Mouse (Mus musculus) adrenal gland, postnatal 10 days (tissue): ENCODE measurements around the gene Cars2. TPM values are rescaled to one million over a fixed set of nuclear protein-coding genes. Genes with fewer than 3 reads are reported as not detected.
"Not testable (repeated sequence)": the region's sequence is repeated elsewhere in the genome, so short reads cannot be mapped to it uniquely, and the experiment has no call there.

ENCODE experiments used
- DNase-seq: peaks from one replicate; pipeline ENCODE4 v3.0.0; 2021; ENCODE audit warnings: mixed read lengths
- long read RNA-seq, 2 experiments: library from polyadenylated mRNA; stranded (forward); transcript quantifications; one replicate each; pipeline ENCODE4 v2.0.0; 2021
- total RNA-seq, 2 experiments: library from RNA; stranded (reverse); gene quantifications; 2 replicates each; pipeline ENCODE4 v1.2.3; 2021

The Cars2 gene
- total RNA-seq, result 10 to 100 TPM; 38.4 to 39.3 TPM
- long read RNA-seq, experiment 1, transcript Cars2-201 (15 exons, 1,902 nt), result major isoform, 6 of 90 reads
- long read RNA-seq, experiment 1, partial matches to known transcripts, result 21 of 90 reads
- long read RNA-seq, experiment 1, other reads (novel, unspliced or antisense), result 62 of 90 reads
- long read RNA-seq, experiment 2, transcript Cars2-201 (15 exons, 1,902 nt), result major isoform, 6 of 33 reads
- long read RNA-seq, experiment 2, partial matches to known transcripts, result 4 of 33 reads
- long read RNA-seq, experiment 2, other reads (novel, unspliced or antisense), result 22 of 33 reads

DNA sequence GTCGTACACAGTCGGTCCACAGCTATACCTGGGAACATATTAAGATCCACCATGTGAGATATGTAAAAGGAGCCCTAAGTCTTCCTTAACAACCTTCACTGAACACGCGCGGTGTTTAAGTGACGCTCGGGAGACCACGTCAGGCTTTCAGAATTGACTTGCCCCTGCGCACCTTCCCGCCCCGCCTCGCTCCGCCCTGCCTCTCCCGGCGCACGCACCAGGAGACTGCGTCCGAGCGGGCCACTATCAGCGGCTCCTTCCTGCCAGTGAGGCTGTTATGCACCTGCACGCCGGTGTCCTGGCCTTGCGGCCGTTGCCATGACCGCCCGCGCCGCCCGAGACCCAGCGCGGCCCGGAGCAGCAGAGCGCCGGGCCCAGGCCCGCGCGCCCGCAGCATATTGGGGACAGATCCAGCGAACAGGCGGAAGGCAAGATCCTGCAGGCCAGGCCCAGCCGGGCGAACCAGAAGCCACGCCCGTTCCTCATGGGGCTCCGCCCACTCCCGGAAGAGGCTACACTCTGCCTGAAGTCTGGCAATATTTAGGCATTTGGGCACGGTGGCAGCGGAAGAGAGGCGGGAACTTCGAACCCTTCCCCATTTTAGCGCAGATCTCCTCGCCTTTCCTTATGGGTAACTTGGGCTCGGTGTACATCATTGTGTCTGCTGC is at the start of gene Cars2:
TSS of gene Cars2 (minus strand) at position 503 of the 668 bp plus-strand sequence.
- DNase-seq, result peak; percentile 96

DNA sequence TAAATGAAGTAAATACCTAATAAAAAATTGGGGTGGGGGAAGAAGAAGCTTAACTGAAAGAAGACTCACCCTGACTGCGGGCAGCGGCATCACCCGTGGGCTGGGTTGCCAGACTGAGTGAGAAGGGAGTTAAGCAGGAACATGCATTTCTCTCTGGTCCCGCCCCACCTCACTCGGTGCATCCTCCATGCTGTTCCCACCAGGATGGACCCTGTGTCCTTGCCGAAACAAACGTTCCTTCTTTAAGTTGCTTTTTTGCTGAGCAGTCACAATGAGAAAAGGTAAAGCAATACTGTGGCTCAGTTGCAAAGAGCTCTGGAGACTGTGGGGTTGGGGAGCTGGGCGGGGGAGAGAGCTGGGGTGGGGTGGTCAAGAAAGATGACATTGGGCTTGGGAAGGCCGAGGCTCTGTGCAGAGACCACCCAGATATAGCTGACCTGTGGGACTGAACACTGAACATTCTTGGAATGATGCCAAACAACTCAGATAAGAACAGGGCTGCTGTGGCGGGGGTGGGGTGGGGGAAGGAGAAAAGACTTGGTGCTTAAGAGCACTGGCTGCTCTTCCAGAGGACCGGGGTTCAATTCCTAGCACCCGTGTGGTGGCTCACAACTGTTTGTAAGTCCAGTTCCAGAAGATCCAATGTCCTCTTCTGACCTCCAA is 42.8 kb upstream of the Cars2 start:
- no peak for DNase-seq

DNA sequence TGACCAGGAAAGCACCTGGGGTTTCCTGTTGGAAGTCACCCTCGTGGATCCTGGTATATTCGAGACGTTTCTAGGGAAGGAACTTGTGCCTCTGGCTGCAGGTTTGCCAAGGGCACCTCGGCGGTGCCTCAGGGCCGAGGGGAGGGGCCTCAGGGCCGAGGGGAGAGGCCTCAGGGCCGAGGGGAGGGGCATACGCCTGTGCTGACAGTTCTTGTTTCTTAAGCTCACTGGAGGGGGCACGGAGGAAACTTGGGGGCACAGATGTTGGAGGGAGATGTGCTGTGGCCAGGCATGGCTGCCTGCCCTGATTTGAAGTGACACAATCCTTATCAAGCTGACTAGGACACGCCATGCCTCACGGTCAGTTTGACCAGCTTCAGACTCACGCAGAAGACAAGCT is 41.7 kb upstream of the Cars2 start:
- peak; percentile 66 for DNase-seq

DNA sequence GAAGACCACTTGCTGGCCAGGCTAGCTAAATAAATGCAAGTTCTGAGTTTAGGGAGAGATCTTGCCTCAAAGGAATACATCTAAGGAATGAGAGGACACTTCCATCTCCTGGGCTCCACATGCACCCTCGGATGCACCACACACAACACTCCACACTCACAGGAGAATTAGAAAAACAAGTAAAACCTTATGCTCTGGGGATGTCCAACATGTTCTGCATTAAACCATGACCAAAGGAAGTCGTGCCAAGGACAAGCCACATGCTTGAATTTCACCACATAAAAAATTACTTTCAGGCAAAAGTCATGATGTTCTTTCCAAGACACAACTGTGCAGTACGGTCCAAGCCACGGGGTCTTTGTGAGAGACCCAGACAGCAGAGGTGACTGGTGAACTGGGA is 41.3 kb upstream of the Cars2 start:
- no peak for DNase-seq

DNA sequence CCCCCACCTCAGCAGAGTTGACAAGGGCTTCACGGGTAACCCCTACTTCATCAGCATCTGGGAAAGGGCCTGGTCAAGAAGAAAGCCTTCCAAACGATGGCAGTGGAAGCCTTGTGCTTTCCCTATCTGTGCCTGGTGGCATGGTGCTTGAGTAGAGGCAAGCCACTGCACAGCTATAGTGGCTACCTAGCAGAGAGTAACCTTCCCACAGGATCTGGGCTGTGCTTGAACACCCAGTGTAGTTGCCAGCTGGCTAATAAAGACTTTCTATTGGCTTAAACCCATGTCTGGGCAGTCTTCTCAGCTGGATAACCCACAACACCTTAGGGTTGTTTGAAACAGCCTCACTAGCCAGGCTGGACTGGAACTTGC is 35.8 kb upstream of the Cars2 start:
- DNase-seq, result no peak

DNA sequence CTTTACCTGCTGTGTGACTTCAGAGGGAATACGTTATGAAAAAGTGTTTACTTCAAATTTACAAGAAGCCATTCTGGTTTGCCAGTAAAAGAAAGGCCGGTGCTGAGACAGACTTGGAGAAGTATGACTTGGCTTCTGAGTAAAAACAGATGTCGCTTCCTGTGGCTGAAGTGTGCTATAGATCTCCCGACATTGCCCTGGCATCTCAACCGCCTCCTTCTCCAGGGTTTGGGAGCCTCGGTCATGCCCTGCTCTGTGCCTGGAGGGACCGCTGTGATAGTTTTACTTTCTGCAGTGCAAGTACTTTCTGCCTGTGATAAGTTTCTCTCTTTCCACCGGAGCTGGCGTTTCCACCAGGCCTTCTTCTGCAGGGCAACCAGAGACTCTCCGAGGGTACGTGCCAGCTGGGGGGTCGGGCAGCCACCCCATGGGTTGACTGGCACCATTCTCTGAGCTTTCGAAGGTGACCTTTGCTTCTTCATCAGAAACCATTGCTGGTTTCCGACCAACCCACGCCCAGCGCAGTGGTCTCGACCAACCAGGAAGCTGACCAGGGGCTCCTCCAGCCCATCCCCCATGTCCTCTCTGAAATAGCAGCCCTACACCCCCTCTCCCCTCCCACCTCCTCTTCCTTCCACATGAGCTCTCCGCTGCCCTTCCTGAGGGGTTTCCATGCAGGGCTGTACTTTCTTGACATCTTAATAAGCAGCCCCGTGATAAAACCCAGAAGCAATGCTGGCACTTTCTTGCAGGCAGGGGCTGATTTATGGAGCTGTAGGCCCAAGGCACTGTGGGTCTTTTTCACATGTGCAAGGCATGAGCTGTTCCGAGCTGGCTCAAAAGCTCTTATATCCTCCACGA is 35.2 kb upstream of the Cars2 start:
- DNase-seq, result no peak

DNA sequence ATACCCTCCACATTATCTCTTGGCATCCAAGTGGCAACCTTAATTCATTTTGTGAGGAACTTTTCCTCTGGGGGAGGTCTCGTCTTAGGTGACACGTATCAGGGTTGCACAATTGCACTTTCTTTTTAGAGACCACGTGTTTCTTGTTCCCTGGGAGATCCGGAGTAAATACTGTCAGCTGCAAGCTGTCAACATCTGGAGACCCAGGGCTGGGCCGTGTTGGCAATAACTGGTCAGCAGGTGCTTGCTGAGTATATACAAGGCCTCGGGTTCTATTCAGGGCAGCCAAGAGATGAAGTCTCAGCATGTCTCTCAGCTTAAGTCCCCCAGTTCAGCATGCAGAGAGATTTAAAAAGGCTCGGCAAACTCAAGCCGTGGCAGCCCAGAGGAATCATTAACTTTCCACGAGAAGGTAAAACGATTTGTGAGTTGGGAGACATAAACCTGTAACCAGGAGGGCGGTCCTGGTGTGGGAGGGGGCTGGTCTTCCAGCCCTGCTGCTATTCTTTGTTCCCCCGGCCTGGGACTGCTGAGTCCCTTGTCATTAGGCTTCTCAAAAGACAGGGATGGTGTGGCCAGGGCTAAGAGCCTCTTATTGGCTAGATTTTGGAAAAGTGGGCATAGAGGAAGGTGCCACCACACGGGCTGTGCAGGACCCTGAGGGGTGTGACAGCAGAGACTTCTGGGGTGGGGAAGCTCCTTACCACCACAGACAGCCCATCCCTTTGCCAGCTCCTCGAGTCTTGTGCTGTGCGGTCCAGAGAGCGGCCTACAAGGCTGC is 25.2 kb upstream of the Cars2 start:
- no peak for DNase-seq

DNA sequence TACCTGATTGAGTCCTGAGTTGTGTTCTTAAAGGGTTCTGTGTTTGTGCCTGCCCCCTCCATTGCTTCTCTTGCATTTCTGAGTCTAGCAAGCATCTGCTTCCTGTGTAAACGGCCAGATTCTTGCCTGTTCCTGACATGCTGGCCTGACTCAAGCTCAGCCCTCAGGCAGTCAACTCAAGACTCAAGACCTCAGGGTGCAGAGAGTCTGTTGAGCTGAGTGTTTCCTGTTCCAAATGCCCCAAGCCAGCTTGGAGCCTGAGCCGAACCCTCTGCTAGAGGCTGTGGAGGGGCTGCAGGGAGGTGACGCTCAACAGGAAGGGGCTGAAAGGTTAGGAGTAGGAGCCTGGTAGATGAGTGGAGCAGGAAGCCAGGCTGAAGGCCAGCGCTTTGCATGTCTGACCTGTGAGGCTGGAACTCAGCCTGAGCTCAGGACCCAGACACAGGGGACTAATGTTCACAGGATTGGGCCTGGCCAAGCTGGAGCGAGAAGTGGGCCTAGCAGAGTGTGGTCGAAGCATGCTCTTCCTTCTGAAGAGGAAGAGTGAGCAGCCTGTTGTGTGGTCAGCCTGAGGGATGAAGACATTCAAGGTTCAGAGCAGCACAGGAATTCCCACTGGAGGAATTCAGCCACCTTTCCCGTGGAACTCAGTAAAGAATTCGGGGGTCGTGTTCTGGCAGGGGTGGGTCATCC is 24.5 kb upstream of the Cars2 start:
- DNase-seq, result no peak

DNA sequence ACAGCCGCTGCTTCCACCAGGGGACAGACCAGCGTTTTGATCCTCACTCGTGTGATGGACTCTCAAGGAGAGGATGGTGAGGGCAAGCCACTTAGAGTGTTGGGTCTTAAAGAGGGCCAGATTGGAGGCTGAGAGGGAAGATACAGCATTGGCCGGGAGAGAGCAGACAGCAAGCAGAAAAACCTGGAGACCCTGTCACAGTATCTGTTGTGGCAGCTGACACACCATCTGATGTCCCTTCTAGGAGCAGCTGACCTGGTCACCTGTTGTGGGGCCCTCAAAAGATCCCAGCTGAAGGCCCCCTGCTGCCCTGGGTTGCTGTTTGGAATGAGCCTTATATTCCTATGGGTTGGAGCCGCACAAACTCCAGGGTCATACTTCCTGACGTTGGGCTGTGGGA is 21.8 kb upstream of the Cars2 start:
- DNase-seq, result no peak

DNA sequence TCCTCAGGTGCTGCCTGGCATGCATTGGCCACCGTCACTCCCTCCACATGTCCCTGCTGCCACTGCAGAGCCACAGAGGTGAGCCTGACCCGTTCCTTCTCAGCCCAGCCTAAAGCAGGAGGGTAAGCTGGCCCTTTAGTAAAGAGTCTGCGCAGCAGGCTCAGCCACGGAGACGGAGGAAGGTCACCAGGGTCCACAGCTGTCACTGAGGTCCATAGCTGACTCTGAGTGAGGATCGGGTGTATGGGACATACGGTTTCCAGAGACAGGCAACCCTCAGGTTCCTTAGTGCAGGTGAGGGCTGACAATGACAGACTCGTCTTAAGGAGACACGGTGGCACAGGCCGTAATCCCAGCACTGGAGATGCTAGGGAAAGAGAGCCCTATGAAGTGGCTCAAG is 21.4 kb upstream of the Cars2 start:
- no peak for DNase-seq

DNA sequence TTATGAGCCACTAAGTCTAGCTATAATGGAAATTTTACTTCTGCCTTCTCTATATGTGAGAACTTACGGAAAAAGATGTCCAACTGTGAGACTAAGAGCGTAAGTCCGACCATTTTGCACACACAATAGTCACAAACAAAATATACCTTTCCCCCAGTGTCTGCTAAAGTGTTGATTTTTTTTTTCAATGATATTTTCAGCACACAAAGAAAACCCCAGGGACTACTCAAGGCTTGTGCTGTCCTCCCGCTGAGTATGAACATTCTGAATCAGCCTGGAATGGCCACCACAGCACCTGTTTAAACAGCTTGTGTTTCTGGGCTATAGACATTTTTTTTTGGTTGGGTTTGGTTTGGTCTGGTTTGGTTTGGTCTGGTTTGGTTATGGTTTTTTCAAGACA is 20.2 kb upstream of the Cars2 start:
- no peak for DNase-seq

DNA sequence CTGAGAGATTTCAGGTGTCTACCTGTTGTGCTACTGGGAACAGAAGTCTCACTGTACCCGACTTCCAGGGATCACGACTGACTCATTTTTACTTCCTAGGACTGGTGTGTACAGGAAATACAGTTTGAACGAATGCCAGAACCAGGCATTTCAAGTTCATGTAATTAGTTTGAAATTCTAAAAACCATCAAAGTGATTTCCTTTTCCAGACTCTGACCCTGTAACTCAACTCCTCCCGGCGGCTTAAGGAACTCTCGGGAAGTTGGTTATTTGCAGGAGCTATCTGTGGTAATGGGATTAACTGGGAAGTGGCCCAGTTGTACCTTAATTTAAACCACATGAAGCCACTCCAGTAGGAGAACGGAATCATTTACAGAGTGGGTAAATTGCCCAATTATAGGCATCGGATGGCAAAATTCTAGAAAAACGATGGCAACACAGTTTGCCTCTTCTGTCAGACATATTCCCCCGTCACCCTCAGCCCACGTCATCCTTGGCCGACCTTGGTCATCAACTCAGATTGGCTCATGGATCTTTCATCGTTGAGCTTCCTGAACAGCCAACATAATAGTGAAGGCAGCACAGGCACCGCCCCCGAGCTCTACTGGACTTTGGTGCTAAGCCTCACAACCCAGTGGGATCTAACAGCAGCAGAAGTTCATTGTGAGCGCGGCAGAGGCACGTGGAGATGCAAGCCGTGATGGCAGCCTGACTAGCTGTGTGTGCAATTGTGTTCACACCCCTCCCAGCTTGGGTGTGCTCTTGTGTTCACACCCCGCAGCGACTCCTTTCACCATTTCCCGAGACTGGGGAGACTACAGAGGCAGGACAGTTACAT is 18.9 kb upstream of the Cars2 start:
- DNase-seq, result peak; percentile 29

DNA sequence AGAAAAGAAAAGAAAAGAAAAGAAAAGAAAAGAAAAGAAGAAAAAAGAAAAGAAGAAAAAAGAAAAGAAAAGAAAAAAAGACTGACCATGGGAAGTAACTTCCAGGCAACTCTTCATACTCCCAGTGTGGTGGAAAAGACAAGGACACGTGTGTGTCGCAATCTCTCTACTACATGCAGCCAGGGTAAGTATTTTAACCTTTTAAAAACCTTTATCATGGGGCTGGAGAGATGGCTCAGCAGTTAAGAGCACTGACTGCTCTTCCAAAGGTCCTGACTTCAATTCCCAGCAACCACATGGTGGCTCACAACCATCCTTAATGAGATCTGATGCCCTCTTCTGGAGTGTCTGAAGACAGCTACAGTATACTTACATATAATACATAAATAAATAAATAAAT is 17.6 kb upstream of the Cars2 start:
- not testable (repeated sequence) for DNase-seq

DNA sequence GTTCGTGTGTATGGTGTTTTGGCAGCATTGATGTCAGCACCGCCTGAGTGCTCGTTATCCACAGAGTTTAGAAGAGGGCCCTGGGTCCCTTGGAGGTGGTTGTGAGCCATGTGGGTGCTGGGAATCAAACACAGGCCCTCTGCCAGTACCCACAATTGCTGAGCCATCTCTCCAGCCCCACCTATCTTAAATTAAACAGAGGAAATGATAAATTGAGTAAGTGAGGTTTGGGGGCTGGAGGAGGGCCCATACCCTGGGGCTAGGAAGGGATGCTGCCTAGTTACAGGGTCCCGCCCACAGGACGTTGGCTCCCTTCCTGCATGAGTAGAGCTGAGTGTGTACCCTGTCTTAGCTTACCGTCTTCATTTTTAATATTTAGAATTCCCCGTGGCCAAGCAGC is 14.1 kb upstream of the Cars2 start:
- DNase-seq, result no peak

DNA sequence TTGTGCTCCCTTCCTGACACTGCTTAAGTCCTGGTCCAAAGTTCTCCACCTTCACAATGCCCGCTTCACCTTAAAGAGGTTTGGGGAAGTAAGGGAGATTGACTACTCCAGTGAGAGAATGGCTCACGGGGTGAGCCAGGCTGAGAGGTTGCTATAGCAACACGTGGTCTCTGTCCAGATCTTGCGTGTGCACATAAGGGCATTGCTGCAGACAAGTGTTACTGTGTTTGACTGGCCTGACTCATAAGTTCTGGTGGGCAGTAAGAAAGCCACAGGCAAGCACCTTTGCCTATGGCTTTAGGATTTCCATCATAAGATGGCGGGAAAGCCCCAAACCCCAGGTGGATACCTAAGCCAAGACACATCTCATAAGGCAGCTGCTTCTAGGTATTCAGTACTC is 13.7 kb upstream of the Cars2 start:
- no peak for DNase-seq

DNA sequence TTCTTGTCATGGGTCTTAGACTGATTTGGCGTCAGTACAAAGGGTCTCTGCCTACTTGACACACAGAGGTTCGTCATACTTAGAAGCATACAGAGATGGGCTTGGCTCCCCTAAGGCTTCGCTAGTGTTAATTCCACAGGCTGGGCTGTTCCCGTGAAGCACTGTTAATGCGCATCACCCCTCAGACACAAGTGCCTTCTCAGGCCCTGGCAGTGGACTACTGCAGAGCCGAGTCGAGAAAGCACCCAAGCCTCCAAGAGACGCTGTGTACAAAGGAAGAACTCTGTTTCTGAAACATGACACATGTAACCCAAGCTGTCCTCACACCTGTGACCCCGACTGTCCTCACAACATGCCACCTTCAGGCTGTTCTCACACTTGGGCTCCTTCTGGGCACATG is 9.6 kb upstream of the Cars2 start:
- no peak for DNase-seq

DNA sequence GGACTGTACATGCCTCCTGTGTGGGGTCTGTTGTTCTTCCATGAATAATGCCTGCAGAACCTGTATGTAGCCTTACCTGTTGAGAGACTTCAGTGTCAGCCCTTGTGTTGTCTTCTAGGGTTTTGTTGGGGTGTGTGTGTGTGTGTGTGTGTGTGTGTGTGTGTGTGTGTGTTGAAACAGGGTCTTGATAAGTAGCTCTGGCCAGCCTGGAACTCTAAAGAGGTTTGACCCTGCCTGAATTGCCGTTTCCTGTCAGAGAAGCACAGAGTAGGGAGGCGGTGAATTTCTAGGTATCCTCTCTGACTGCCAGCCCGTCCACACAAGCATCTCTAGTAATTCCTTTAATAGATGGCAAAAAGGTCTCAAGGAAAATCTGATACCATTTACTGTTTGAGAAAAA is 8.9 kb upstream of the Cars2 start:
- no peak for DNase-seq

DNA sequence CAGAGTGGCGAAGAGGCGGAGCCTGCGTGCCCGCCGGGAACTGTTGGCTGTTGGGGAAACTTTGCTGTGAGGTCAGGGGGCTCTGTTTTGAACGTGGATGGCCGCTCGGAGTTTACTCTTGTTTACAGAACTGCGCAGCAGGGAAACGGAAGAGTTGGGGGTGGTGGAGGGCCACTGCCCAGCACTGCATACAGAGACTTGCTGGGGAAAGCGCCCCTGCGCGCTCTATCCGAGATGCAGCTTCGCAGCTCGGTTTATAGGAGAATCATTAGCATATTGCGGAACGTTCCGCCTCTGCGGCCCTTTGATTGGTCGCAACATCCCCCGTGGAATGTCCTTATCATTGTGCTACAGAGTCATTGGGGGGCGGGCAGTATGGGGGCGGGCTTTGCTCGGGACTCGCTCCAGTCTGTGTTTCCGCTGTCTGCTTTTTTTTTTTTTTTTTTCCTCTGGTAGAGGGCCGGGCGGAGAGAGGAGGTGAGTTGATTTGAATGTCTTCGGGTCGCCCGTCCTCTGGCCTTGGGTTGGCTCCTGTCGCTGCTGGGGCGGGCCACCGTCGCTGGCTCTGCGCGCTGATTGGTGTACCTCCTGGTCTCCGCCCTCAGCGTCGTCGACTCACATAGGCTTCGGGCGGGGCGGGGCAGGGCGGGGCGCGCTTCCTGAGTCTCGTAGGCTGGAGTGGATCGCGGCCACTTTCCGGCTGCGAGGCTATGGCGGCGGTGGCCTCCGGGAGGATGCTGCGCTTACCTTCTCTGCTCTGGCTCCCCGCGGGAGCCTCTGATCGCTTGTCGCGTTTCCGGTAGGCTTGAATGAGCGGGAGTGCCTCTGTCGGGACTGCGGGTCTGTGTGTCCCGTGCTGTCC is 7.4 kb upstream of the Cars2 start:
- DNase-seq, result peak; percentile 97

DNA sequence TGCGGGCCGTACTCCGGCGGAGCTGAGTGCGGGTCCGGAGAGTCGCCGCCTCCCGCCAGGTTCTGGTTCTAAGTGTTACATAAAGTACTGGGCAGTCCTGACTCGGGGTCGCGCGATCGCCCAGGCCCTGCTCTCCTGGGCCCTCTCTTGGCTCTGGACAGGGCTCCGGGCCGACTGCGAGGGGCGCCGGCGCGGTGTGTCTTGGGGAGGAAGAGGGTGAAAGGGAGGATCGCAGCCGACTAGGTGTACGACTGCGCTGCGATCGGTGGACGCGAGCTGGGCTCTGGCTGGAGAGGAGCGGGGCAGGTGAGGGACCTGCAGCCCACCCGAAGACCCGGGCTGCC is 6.8 kb upstream of the Cars2 start:
- DNase-seq, result no peak
